Mouse (Mus musculus) kidney, adult 2 months (tissue): Measurements from ENCODE around the gene Ces4a. TPM values are rescaled to one million over a fixed set of nuclear protein-coding genes. Genes with fewer than 3 reads are reported as not detected.

Source experiments
- DNase-seq: peaks from one replicate; pipeline ENCODE4 v3.0.0; 2021
- H3K27ac ChIP-seq: fragments of 200-500 bp; 2 replicates; pipeline ENCODE4 v1.5.1; 2012; ENCODE audit warnings: low read depth, low read length, control low read depth, inconsistent platforms; ENCODE audit not compliant: insufficient read depth
- H3K27me3 ChIP-seq: fragments of 200-500 bp; replicated peaks from 2 replicates; pipeline ENCODE4 v1.6.1; 2012; ENCODE audit warnings: mild to moderate bottlenecking, moderate library complexity, low read length, inconsistent platforms; ENCODE audit not compliant: control insufficient read depth, insufficient read depth
- H3K36me3 ChIP-seq: fragments of 200-500 bp; 2 replicates; pipeline ENCODE4 v1.6.1; 2012; ENCODE audit warnings: mild to moderate bottlenecking, moderate library complexity, low read length, inconsistent platforms; ENCODE audit not compliant: control insufficient read depth, insufficient read depth
- H3K4me1 ChIP-seq: fragments of 200-500 bp; 2 replicates; pipeline ENCODE4 v1.6.1; 2011; ENCODE audit warnings: low read length; ENCODE audit not compliant: control insufficient read depth, insufficient read depth
- H3K4me3 ChIP-seq: fragments of 200-500 bp; 2 replicates; pipeline ENCODE4 v1.5.1; 2011; ENCODE audit warnings: mild to moderate bottlenecking, low read depth, low read length, control low read depth; ENCODE audit not compliant: insufficient read depth
- CTCF ChIP-seq: fragments of 200-500 bp; conservative IDR thresholded peaks from 2 replicates; pipeline ENCODE4 v1.5.1; 2011; ENCODE audit warnings: low read depth, mild to moderate bottlenecking, control low read depth, low read length, moderate library complexity, mixed read lengths; ENCODE audit not compliant: insufficient read depth, insufficient read length
- POLR2A ChIP-seq: fragments of 200-500 bp; IDR thresholded peaks from one replicate; pipeline ENCODE4 v1.6.1; 2011; ENCODE audit warnings: low read depth, low read length, control low read depth
- WGBS: fragments of 180-500 bp; shearing (Covaris S2); methylation state at CpG from one replicate; pipeline ENCODE4 v1.1.7; 2018; 5-methylcytosine and 5-hydroxymethylcytosine counted together
- polyA plus RNA-seq: library from polyadenylated mRNA; depleted of rRNA; stranded (reverse); fragments of >200 nt; gene quantifications from 2 replicates; pipeline ENCODE4 v1.2.3, GENCODE M21; 2012

The Ces4a gene
- polyA plus RNA-seq, 1 experiment = not detected

GRCm38 (mm10) chr8:105129864-105130263 lies 1.7 kb upstream of the Ces4a start:
- TF ChIP-seq CTCF (no peak), POLR2A (no peak)
- Histone ChIP-seq H3K27ac (no peak overlapping the region), H3K27me3 (no peaks in the 10 kb centered on the region), H3K36me3 (no peaks in the 10 kb centered on the region), H3K4me3 (no peak overlapping the region), H3K4me1 (no peaks in the 10 kb centered on the region)
- no peak for DNase-seq
- WGBS = 74% methylated on average over 9 of the region's 9 CpGs

- Histone ChIP-seq H3K36me3 (no peaks in the 10 kb centered on the region), H3K4me3 (no peak overlapping the region), H3K27me3 (no peaks in the 10 kb centered on the region), H3K4me1 (no peaks in the 10 kb centered on the region), H3K27ac (no peak overlapping the region)
- 8% methylated on average over 4 of the region's 4 CpGs for WGBS
- peak; percentile 98 for TF ChIP-seq CTCF
- no peak for TF ChIP-seq POLR2A
- DNase-seq = peak; percentile 88
Observed at GRCm38 (mm10) chr8:105138423-105138822, 6.8 kb downstream of the Ces4a start.

GRCm38 (mm10) chr8:105142395-105142794 lies 10.8 kb downstream of the Ces4a start:
- Histone ChIP-seq H3K4me3 (no peak overlapping the region), H3K27me3 (no peaks in the 10 kb centered on the region), H3K4me1 (no peaks in the 10 kb centered on the region), H3K36me3 (no peaks in the 10 kb centered on the region), H3K27ac (no peak overlapping the region)
- WGBS = 32% methylated on average over 19 of the region's 19 CpGs
- DNase-seq = no peak
- TF ChIP-seq POLR2A (no peak), CTCF (no peak)

GRCm38 (mm10) chr8:105151654-105152053 lies 20.1 kb downstream of the Ces4a start:
- no peak for TF ChIP-seq POLR2A
- TF ChIP-seq CTCF = no peak
- no peaks in the 10 kb centered on the region for H3K27me3 ChIP-seq
- H3K27ac ChIP-seq = no peak overlapping the region
- H3K4me3 ChIP-seq = no peak overlapping the region
- peaks cover 4% of the 10 kb centered on the region; the same call in 1 of the 2 replicates for H3K4me1 ChIP-seq
- WGBS = 85% methylated on average over 4 of the region's 4 CpGs
- no peaks in the 10 kb centered on the region for H3K36me3 ChIP-seq
- DNase-seq = no peak

- no peak; the same call in 1 of the 2 replicates for TF ChIP-seq CTCF
- no peak for TF ChIP-seq POLR2A
- H3K4me3 ChIP-seq = peak overlapping the region; percentile 3; the same call in 1 of the 2 replicates
- peaks cover 4% of the 10 kb centered on the region; the same call in 1 of the 2 replicates for H3K4me1 ChIP-seq
- DNase-seq = peak; percentile 95
- no peaks in the 10 kb centered on the region for H3K27me3 ChIP-seq
- H3K27ac ChIP-seq = no peak overlapping the region
- 3% methylated on average over 27 of the region's 27 CpGs for WGBS
- H3K36me3 ChIP-seq = no peaks in the 10 kb centered on the region
Observed at GRCm38 (mm10) chr8:105152623-105153398, 21.2 kb downstream of the Ces4a start.

GRCm38 (mm10) chr8:105154316-105154715 lies 22.7 kb downstream of the Ces4a start:
- Histone ChIP-seq H3K27ac (no peak overlapping the region), H3K27me3 (no peaks in the 10 kb centered on the region), H3K36me3 (no peaks in the 10 kb centered on the region), H3K4me3 (no peak overlapping the region), H3K4me1 (peaks cover 4% of the 10 kb centered on the region; the same call in 1 of the 2 replicates)
- no peak for TF ChIP-seq CTCF
- TF ChIP-seq POLR2A = no peak
- DNase-seq = no peak
- 94% methylated on average over 5 of the region's 5 CpGs for WGBS

GRCm38 (mm10) chr8:105155091-105155745 lies 23.6 kb downstream of the Ces4a start:
- no peak overlapping the region for H3K4me3 ChIP-seq
- no peak for DNase-seq
- no peak overlapping the region for H3K27ac ChIP-seq
- no peaks in the 10 kb centered on the region for H3K27me3 ChIP-seq
- WGBS = 86% methylated on average over 6 of the region's 6 CpGs
- no peaks in the 10 kb centered on the region for H3K36me3 ChIP-seq
- TF ChIP-seq POLR2A = no peak
- no peak for TF ChIP-seq CTCF
- H3K4me1 ChIP-seq = peaks cover 4% of the 10 kb centered on the region; the same call in 1 of the 2 replicates

GRCm38 (mm10) chr8:105157555-105157954 lies 26.0 kb downstream of the Ces4a start:
- TF ChIP-seq POLR2A (no peak), CTCF (peak; percentile 74)
- Histone ChIP-seq H3K36me3 (no peaks in the 10 kb centered on the region), H3K27ac (no peak overlapping the region), H3K27me3 (no peaks in the 10 kb centered on the region), H3K4me1 (peaks cover 4% of the 10 kb centered on the region; the same call in 1 of the 2 replicates), H3K4me3 (no peak overlapping the region)
- 48% methylated on average over 10 of the region's 10 CpGs for WGBS
- DNase-seq = peak; percentile 37
